Mouse (Mus musculus) heart, embryonic 13.5 days (tissue): ENCODE data around the gene Olfr1211. TPM values are rescaled to one million over a fixed set of nuclear protein-coding genes. Genes with fewer than 3 reads are reported as not detected.

Experiments used
- ATAC-seq: fragments of 200-750 bp; cut with Nextera tagmentation; 2 replicates; pipeline ENCODE4 v1.8.0; 2017; ENCODE audit warnings: moderate TSS enrichment; ENCODE audit not compliant: insufficient number of reproducible peaks, low FRiP score, low TSS enrichment; ENCODE audit errors: extremely low read depth
- H3K27ac ChIP-seq: fragments of 300-500 bp; sonication (generic); replicated peaks from 2 replicates; pipeline ENCODE4 v1.5.1; 2015; ENCODE audit warnings: moderate library complexity, mild to moderate bottlenecking, inconsistent platforms
- H3K27me3 ChIP-seq: fragments of 300-500 bp; sonication (generic); replicated peaks from 2 replicates; pipeline ENCODE4 v1.6.1; 2015; ENCODE audit warnings: mild to moderate bottlenecking, inconsistent platforms
- H3K36me3 ChIP-seq: fragments of 300-500 bp; sonication (generic); 2 replicates; pipeline ENCODE4 v1.6.1; 2015; ENCODE audit warnings: mild to moderate bottlenecking, inconsistent platforms
- H3K4me1 ChIP-seq: fragments of 300-500 bp; sonication (generic); 2 replicates; pipeline ENCODE4 v1.6.1; 2015; ENCODE audit warnings: inconsistent platforms
- H3K4me2 ChIP-seq: fragments of 300-500 bp; sonication (generic); 2 replicates; pipeline ENCODE4 v1.6.1; 2015; ENCODE audit warnings: inconsistent platforms, mild to moderate bottlenecking, moderate library complexity
- H3K4me3 ChIP-seq: fragments of 300-500 bp; sonication (generic); 2 replicates; pipeline ENCODE4 v1.5.1; 2015; ENCODE audit warnings: moderate library complexity, mild to moderate bottlenecking, inconsistent platforms
- H3K9ac ChIP-seq: fragments of 300-500 bp; sonication (generic); 2 replicates; pipeline ENCODE4 v1.6.1; 2015; ENCODE audit warnings: inconsistent platforms, mild to moderate bottlenecking, moderate library complexity
- H3K9me3 ChIP-seq: fragments of 300-500 bp; sonication (generic); 2 replicates; pipeline ENCODE4 v1.6.1; 2016; ENCODE audit warnings: inconsistent platforms
- WGBS: fragments of 180-500 bp; shearing (Covaris S2); methylation state at CpG from one replicate; pipeline ENCODE4 v1.1.7; 2015; ENCODE audit warnings: mixed read lengths; 5-methylcytosine and 5-hydroxymethylcytosine counted together
- polyA plus RNA-seq: library from polyadenylated mRNA; unstranded; fragments of >200 nt; fragmentation: Nextera tagmentation; extraction: Ambion mirVana; gene quantifications from 2 replicates; pipeline ENCODE4 v1.2.1, GENCODE M21; 2015

Gene Olfr1211
- not detected in 2 replicates for polyA plus RNA-seq

DNA sequence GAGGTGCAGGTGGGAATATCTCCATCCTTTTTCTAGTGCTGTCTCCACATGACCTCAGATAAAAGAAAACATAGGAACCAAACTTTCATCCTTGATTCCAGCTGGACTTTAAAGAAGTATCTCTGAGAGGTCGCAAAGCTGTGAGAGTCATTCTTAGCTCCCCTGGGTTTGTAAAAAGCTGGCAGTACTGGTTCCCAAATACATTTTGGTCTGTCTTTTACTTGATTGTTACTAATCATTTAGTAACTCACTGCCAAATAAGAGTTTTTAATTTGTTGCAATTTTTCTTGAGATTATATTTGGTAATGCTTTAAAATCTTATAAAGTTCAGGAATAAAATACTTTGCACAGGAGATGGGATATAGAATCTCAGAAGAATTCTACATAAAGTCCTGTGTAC is at the start of gene Olfr1211:
Olfr1211 (minus strand) TSS at position 101 of the 400 bp plus-strand sequence.
- Histone ChIP-seq H3K4me2 (no peak within 1 kb of the TSS), H3K4me3 (no peak within 1 kb of the TSS), H3K27me3 (no peaks in the 10 kb centered on the region), H3K36me3 (no peaks in the 10 kb centered on the region), H3K4me1 (no peaks in the 10 kb centered on the region), H3K27ac (no peak within 1 kb of the TSS), H3K9ac (no peak within 1 kb of the TSS), H3K9me3 (no peaks in the 10 kb centered on the region)
- 70% methylated on average over 1 of the region's 1 CpGs for WGBS
- no peak for ATAC-seq

DNA sequence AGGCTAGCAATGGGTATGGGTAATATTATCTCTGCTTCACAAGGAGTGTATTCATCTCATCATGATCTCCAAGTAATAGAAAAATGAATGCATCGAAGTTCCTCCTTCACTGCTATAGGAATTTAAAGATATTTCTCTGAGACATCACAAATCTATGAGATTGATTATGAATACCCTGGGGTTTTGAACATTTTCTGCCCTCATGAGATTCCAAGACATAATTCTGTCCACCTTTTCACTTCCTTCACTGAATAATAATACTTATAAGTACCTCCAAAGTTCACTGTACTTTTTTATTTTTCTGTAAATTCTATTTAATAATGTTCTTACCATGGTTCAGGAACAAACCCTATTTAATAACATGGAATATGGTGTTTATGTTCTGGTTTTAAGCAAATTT is 42.3 kb upstream of the Olfr1211 start, which contains the start of gene Gm13762:
Gm13762 (minus strand) TSS at position 101 of the 400 bp plus-strand sequence.
- H3K36me3 ChIP-seq = no peaks in the 10 kb centered on the region
- H3K27ac ChIP-seq = no peak within 1 kb of the TSS
- H3K4me2 ChIP-seq = no peak within 1 kb of the TSS
- H3K9ac ChIP-seq = no peak within 1 kb of the TSS
- no peaks in the 10 kb centered on the region for H3K4me1 ChIP-seq
- no peak for ATAC-seq
- H3K27me3 ChIP-seq = no peaks in the 10 kb centered on the region
- H3K9me3 ChIP-seq = no peaks in the 10 kb centered on the region
- 65% methylated on average over 1 of the region's 1 CpGs for WGBS
- H3K4me3 ChIP-seq = no peak within 1 kb of the TSS

GRCm38 (mm10) chr2:88953669-88954068 is 15.8 kb upstream of the Olfr1211 start, which contains the start of gene Olfr1212:
Olfr1212 (plus strand) TSS chr2:88953969.
- no peak within 1 kb of the TSS for H3K4me2 ChIP-seq
- no peak for ATAC-seq
- H3K4me3 ChIP-seq = no peak within 1 kb of the TSS
- no peaks in the 10 kb centered on the region for H3K9me3 ChIP-seq
- H3K4me1 ChIP-seq = no peaks in the 10 kb centered on the region
- H3K9ac ChIP-seq = no peak within 1 kb of the TSS
- H3K36me3 ChIP-seq = no peaks in the 10 kb centered on the region
- no peaks in the 10 kb centered on the region for H3K27me3 ChIP-seq
- H3K27ac ChIP-seq = no peak within 1 kb of the TSS

GRCm38 (mm10) chr2:88915057-88915456 is 22.9 kb downstream of the Olfr1211 start, which contains the start of gene Olfr1209:
Olfr1209 (minus strand) TSS chr2:88915157.
- Histone ChIP-seq H3K4me3 (no peak within 1 kb of the TSS), H3K36me3 (no peaks in the 10 kb centered on the region), H3K27me3 (no peaks in the 10 kb centered on the region), H3K9me3 (no peaks in the 10 kb centered on the region), H3K27ac (no peak within 1 kb of the TSS), H3K4me1 (no peaks in the 10 kb centered on the region), H3K9ac (no peak within 1 kb of the TSS), H3K4me2 (no peak within 1 kb of the TSS)
- 73% methylated on average over 3 of the region's 3 CpGs for WGBS
- ATAC-seq = no peak

GRCm38 (mm10) chr2:88902211-88902610 is 35.7 kb downstream of the Olfr1211 start, which contains the start of gene Olfr1208:
Olfr1208 (minus strand) TSS chr2:88902311.
- Histone ChIP-seq H3K4me2 (no peak within 1 kb of the TSS), H3K27ac (no peak within 1 kb of the TSS), H3K36me3 (no peaks in the 10 kb centered on the region), H3K9ac (no peak within 1 kb of the TSS), H3K9me3 (no peaks in the 10 kb centered on the region), H3K27me3 (no peaks in the 10 kb centered on the region), H3K4me1 (no peaks in the 10 kb centered on the region), H3K4me3 (no peak within 1 kb of the TSS)
- no peak for ATAC-seq

Other genes starting within 250 kb of the Olfr1211 start
- not detected in 2 replicates for gene Olfr1195, start 248.9 kb downstream of the Olfr1211 start, polyA plus RNA-seq
- gene Olfr1196, start 233.5 kb downstream of the Olfr1211 start, polyA plus RNA-seq = not detected in 2 replicates
- not detected in 2 replicates for gene Olfr1197, start 205.7 kb downstream of the Olfr1211 start, polyA plus RNA-seq
- gene Olfr1198, start 186.7 kb downstream of the Olfr1211 start, polyA plus RNA-seq = not detected in 2 replicates
- gene Olfr1199, start 177.6 kb downstream of the Olfr1211 start, polyA plus RNA-seq = not detected in 2 replicates
- not detected in 2 replicates for gene Olfr1200, start 167.6 kb downstream of the Olfr1211 start, polyA plus RNA-seq
- not detected in 2 replicates for gene Olfr1201, start 145.1 kb downstream of the Olfr1211 start, polyA plus RNA-seq
- gene Olfr1202, start 123.6 kb downstream of the Olfr1211 start, polyA plus RNA-seq = not detected in 2 replicates
- not detected in 2 replicates for gene Olfr1205, start 108.4 kb downstream of the Olfr1211 start, polyA plus RNA-seq
- gene Olfr1204, start 88.8 kb downstream of the Olfr1211 start, polyA plus RNA-seq = not detected in 2 replicates
- gene Olfr1206, start 74.9 kb downstream of the Olfr1211 start, polyA plus RNA-seq = not detected in 2 replicates
- gene Olfr1208, start 35.8 kb downstream of the Olfr1211 start, polyA plus RNA-seq = not detected in 2 replicates
- gene Olfr1209, start 23.0 kb downstream of the Olfr1211 start, polyA plus RNA-seq = not detected in 2 replicates
- not detected in 2 replicates for gene Olfr1212, start 15.9 kb upstream of the Olfr1211 start, polyA plus RNA-seq
- not detected in 2 replicates for gene Gm13762, start 42.2 kb upstream of the Olfr1211 start, polyA plus RNA-seq
- gene Olfr1214, start 54.5 kb upstream of the Olfr1211 start, polyA plus RNA-seq = not detected in 2 replicates
- not detected in 2 replicates for gene Olfr1215, start 68.9 kb upstream of the Olfr1211 start, polyA plus RNA-seq
- not detected in 2 replicates for gene Olfr1216, start 80.2 kb upstream of the Olfr1211 start, polyA plus RNA-seq
- gene Olfr1217, start 94.0 kb upstream of the Olfr1211 start, polyA plus RNA-seq = not detected in 2 replicates
- gene Olfr1218, start 123.1 kb upstream of the Olfr1211 start, polyA plus RNA-seq = not detected in 2 replicates
- gene Olfr1219, start 145.4 kb upstream of the Olfr1211 start, polyA plus RNA-seq = not detected in 2 replicates
- not detected in 2 replicates for gene Olfr1220, start 168.7 kb upstream of the Olfr1211 start, polyA plus RNA-seq
- not detected in 2 replicates for gene Olfr1221, start 179.2 kb upstream of the Olfr1211 start, polyA plus RNA-seq
- not detected in 2 replicates for gene Olfr1222, start 194.9 kb upstream of the Olfr1211 start, polyA plus RNA-seq
- not detected in 2 replicates for gene Olfr1223, start 213.4 kb upstream of the Olfr1211 start, polyA plus RNA-seq
- not detected in 2 replicates for gene Olfr1224-ps1, start 226.0 kb upstream of the Olfr1211 start, polyA plus RNA-seq
- gene Olfr1225, start 236.6 kb upstream of the Olfr1211 start, polyA plus RNA-seq = not detected in 2 replicates